Mouse (Mus musculus): ENCODE measurements around the gene Dlec1. TPM values are rescaled to one million over a fixed set of nuclear protein-coding genes. Genes with fewer than 3 reads are reported as not detected.

Gene Dlec1
- total and polyA plus RNA-seq, 3 experiments, result not detected

- no peak for ATAC-seq (ENCODE audit: extremely low read depth, insufficient number of reproducible peaks, low FRiP score, poor library complexity, severe bottlenecking)
- Histone ChIP-seq H3K4me1 (ENCODE audit: insufficient read depth, low read depth, low read length) (no peaks in the 10 kb centered on the region; the same call in 1 of the 2 replicates), H3K9me3 (replicated peaks) (peaks cover 100% of the 10 kb centered on the region), H3K36me3 (replicated peaks) (no peaks in the 10 kb centered on the region), H3K27me3 (ENCODE audit: insufficient read depth, low read length) (no peaks in the 10 kb centered on the region), H3K4me3 (ENCODE audit: low read depth, low read length) (no peak overlapping the region)
- DNase-seq (ENCODE audit: low spot score), result no peak
- TF ChIP-seq TAL1 (conservative IDR thresholded peaks at IDR 0.05; ENCODE audit: low read depth, low read length) (no peak), GATA2 (IDR thresholded peaks at IDR 0.05; ENCODE audit: borderline replicate concordance, low read depth, low read length) (no peak), GATA1 (IDR thresholded peaks at IDR 0.05; ENCODE audit: borderline replicate concordance, low read length) (no peak), CTCF (IDR thresholded peaks at IDR 0.05; ENCODE audit: low read depth, low read length) (no peak), POLR2AphosphoS5 (IDR thresholded peaks at IDR 0.05; ENCODE audit: insufficient replicate concordance, low read depth, low read length) (no peak)
Observed at GRCm38 (mm10) chr9:119064296-119064695, 38.0 kb upstream of the Dlec1 start.

- Histone ChIP-seq H3K9me3 (replicated peaks) (peaks cover 97% of the 10 kb centered on the region), H3K4me3 (ENCODE audit: low read depth, low read length) (no peak overlapping the region), H3K36me3 (replicated peaks) (no peaks in the 10 kb centered on the region), H3K27me3 (ENCODE audit: insufficient read depth, low read length) (no peaks in the 10 kb centered on the region), H3K4me1 (ENCODE audit: insufficient read depth, low read depth, low read length) (no peaks in the 10 kb centered on the region; the same call in 1 of the 2 replicates)
- no peak; the same call in 1 of the 2 replicates for TF ChIP-seq CTCF (IDR thresholded peaks at IDR 0.05; ENCODE audit: low read depth, low read length)
- TF ChIP-seq GATA2 (IDR thresholded peaks at IDR 0.05; ENCODE audit: borderline replicate concordance, low read depth, low read length), result no peak
- DNase-seq (ENCODE audit: low spot score) (no peak), ATAC-seq (ENCODE audit: extremely low read depth, insufficient number of reproducible peaks, low FRiP score, poor library complexity, severe bottlenecking) (no peak)
Observed at GRCm38 (mm10) chr9:119067601-119068000, 34.7 kb upstream of the Dlec1 start.

- H3K4me3 ChIP-seq (ENCODE audit: low read depth, low read length), result no peak overlapping the region
- TF ChIP-seq GATA1 (IDR thresholded peaks at IDR 0.05; ENCODE audit: borderline replicate concordance, low read length) (no peak), POLR2AphosphoS5 (IDR thresholded peaks at IDR 0.05; ENCODE audit: insufficient replicate concordance, low read depth, low read length) (no peak), CTCF (IDR thresholded peaks at IDR 0.05; ENCODE audit: low read depth, low read length) (no peak), TAL1 (conservative IDR thresholded peaks at IDR 0.05; ENCODE audit: low read depth, low read length) (no peak), GATA2 (IDR thresholded peaks at IDR 0.05; ENCODE audit: borderline replicate concordance, low read depth, low read length) (no peak)
Observed at GRCm38 (mm10) chr9:119068266-119068665, 34.0 kb upstream of the Dlec1 start.

DNA sequence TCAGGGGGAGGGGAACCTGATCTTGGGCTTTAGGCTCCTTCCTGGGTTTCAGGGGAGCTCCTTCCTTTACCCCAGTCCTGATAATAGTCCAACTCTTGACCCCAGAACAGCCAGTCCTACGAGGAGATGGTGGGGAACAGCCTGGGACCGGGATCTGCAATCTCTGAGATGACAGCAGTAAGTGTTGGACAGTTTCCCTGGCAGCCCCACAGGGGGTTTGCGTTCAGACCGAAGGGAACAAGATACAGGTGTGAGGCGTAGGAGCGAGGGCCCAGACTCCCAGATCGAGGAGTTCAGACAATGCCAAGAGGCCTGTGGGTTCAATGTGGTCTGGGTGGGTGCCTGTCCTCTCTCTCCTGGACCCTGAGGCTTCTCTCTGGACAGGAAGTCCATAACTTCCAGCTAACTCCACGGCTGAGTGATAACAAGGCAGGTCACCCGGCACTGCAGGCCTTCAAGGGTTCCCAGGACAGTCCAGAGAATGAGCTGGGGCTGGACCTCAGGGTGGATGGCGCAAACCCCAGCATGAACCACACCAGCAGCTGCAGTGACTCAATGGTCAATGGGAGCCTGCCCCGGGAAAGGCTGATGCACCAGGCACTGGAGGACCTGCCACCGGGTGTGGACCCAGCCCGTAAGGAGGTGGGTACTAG is 32.0 kb upstream of the Dlec1 start:
- Histone ChIP-seq H3K9me3 (replicated peaks) (peaks cover 97% of the 10 kb centered on the region), H3K27me3 (ENCODE audit: insufficient read depth, low read length) (no peaks in the 10 kb centered on the region), H3K4me3 (ENCODE audit: low read depth, low read length) (no peak overlapping the region), H3K36me3 (replicated peaks) (no peaks in the 10 kb centered on the region), H3K4me1 (ENCODE audit: insufficient read depth, low read depth, low read length) (no peaks in the 10 kb centered on the region; the same call in 1 of the 2 replicates)
- DNase-seq (ENCODE audit: low spot score) (no peak), ATAC-seq (ENCODE audit: extremely low read depth, insufficient number of reproducible peaks, low FRiP score, poor library complexity, severe bottlenecking) (no peak)
- TF ChIP-seq GATA2 (IDR thresholded peaks at IDR 0.05; ENCODE audit: borderline replicate concordance, low read depth, low read length) (no peak), POLR2AphosphoS5 (IDR thresholded peaks at IDR 0.05; ENCODE audit: insufficient replicate concordance, low read depth, low read length) (no peak)

More at GRCm38 (mm10) chr9:119068266-119068665, 34.0 kb upstream of the Dlec1 start:
- no peaks in the 10 kb centered on the region for H3K27me3 ChIP-seq (ENCODE audit: insufficient read depth, low read length)
- ATAC-seq (ENCODE audit: extremely low read depth, insufficient number of reproducible peaks, low FRiP score, poor library complexity, severe bottlenecking) (no peak), DNase-seq (ENCODE audit: low spot score) (no peak)
- no peaks in the 10 kb centered on the region for H3K36me3 ChIP-seq (replicated peaks)
- peaks cover 97% of the 10 kb centered on the region for H3K9me3 ChIP-seq (replicated peaks)
- no peaks in the 10 kb centered on the region; the same call in 1 of the 2 replicates for H3K4me1 ChIP-seq (ENCODE audit: insufficient read depth, low read depth, low read length)

GRCm38 (mm10) chr9:119071786-119072185 is 30.5 kb upstream of the Dlec1 start:
- Histone ChIP-seq H3K4me3 (ENCODE audit: low read depth, low read length) (no peak overlapping the region; the same call in 1 of the 2 replicates), H3K36me3 (replicated peaks) (no peaks in the 10 kb centered on the region), H3K27me3 (ENCODE audit: insufficient read depth, low read length) (no peaks in the 10 kb centered on the region; the same call in 1 of the 2 replicates), H3K4me1 (ENCODE audit: insufficient read depth, low read depth, low read length) (no peaks in the 10 kb centered on the region; the same call in 1 of the 2 replicates), H3K9me3 (replicated peaks) (peaks cover 97% of the 10 kb centered on the region)
- DNase-seq (ENCODE audit: low spot score) (no peak), ATAC-seq (ENCODE audit: extremely low read depth, insufficient number of reproducible peaks, low FRiP score, poor library complexity, severe bottlenecking) (no peak)
- TF ChIP-seq TAL1 (conservative IDR thresholded peaks at IDR 0.05; ENCODE audit: low read depth, low read length) (no peak), CTCF (IDR thresholded peaks at IDR 0.05; ENCODE audit: low read depth, low read length) (no peak), GATA2 (IDR thresholded peaks at IDR 0.05; ENCODE audit: borderline replicate concordance, low read depth, low read length) (no peak), POLR2AphosphoS5 (IDR thresholded peaks at IDR 0.05; ENCODE audit: insufficient replicate concordance, low read depth, low read length) (no peak), GATA1 (IDR thresholded peaks at IDR 0.05; ENCODE audit: borderline replicate concordance, low read length) (no peak)

GRCm38 (mm10) chr9:119073184-119073895 is 28.9 kb upstream of the Dlec1 start:
- no peaks in the 10 kb centered on the region; the same call in 1 of the 2 replicates for H3K27me3 ChIP-seq (ENCODE audit: insufficient read depth, low read length)
- ATAC-seq (ENCODE audit: extremely low read depth, insufficient number of reproducible peaks, low FRiP score, poor library complexity, severe bottlenecking) (no peak), DNase-seq (ENCODE audit: low spot score) (no peak)
- no peak overlapping the region for H3K4me3 ChIP-seq (ENCODE audit: low read depth, low read length)
- H3K9me3 ChIP-seq (replicated peaks), result peaks cover 92% of the 10 kb centered on the region
- H3K36me3 ChIP-seq (replicated peaks), result no peaks in the 10 kb centered on the region
- no peaks in the 10 kb centered on the region; the same call in 1 of the 2 replicates for H3K4me1 ChIP-seq (ENCODE audit: insufficient read depth, low read depth, low read length)
- TF ChIP-seq POLR2AphosphoS5 (IDR thresholded peaks at IDR 0.05; ENCODE audit: insufficient replicate concordance, low read depth, low read length), result no peak

Data from G1E (cell line).